Mouse (Mus musculus) ES-E14 (cell line): ENCODE measurements around the gene Dapl1.

Experiments used
- CHD2 ChIP-seq: IDR thresholded peaks from 2 replicates; pipeline ENCODE4 v1.6.1; 2014; ENCODE audit warnings: mild to moderate bottlenecking, low read depth, low read length, inconsistent platforms
- HCFC1 ChIP-seq: IDR thresholded peaks from 2 replicates; pipeline ENCODE4 v1.6.1; 2012; ENCODE audit warnings: low read length, inconsistent platforms, borderline replicate concordance; ENCODE audit not compliant: insufficient read depth
- MAFK ChIP-seq: IDR thresholded peaks from 2 replicates; pipeline ENCODE4 v1.6.1; 2014; ENCODE audit warnings: mild to moderate bottlenecking, low read depth, low read length, inconsistent platforms; ENCODE audit not compliant: insufficient read depth
- ZC3H11A ChIP-seq: IDR thresholded peaks from 2 replicates; pipeline ENCODE4 v1.6.1; 2012; ENCODE audit warnings: low read depth, mild to moderate bottlenecking, inconsistent platforms, low read length, borderline replicate concordance
- ZNF384 ChIP-seq: IDR thresholded peaks from 2 replicates; pipeline ENCODE4 v1.6.1; 2012; ENCODE audit warnings: low read depth, low read length, inconsistent platforms

DNA sequence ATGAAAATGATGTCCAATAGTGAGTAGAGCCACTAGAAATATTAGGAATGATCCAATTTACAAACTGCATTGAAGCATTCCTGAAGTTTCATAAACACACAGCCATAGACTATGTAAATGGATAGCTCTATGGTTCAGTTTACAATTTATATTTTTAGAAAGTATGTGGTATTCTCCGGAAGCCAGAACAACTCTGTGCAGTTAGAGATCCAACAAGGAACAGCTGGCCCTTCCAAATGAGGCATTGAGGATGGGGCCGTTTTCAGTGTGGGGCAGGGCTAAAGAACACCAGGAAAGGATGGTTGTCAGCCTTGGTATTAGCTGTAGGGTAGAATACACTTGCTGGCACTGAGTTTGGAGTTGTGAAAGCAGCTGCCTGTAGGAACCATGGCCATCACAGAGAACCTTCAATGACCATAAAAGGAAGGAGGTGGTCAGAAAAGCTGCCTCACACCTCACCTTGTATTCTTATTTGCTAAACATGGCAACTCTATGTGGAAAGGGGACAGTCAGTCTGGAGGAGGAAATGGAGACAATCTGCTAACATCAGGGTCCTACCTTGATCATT, 70.0 kb downstream of the Dapl1 start:
- no peak for TF ChIP-seq MAFK
- no peak for TF ChIP-seq HCFC1
- TF ChIP-seq ZC3H11A: no peak
- no peak for TF ChIP-seq CHD2
- TF ChIP-seq ZNF384: no peak
